Mouse (Mus musculus): ENCODE measurements around the gene Cdc20b. TPM values are rescaled to one million over a fixed set of nuclear protein-coding genes. Genes with fewer than 3 reads are reported as not detected.
"Not testable (repeated sequence)": the region's sequence is repeated elsewhere in the genome, so short reads cannot be mapped to it uniquely, and the experiment has no call there.

Cdc20b gene
- polyA plus RNA-seq, 1 experiment from 2014 or later: not detected

- no peaks in the 10 kb centered on the region for H3K36me3 ChIP-seq
- H3K27ac ChIP-seq (replicated peaks): no peak overlapping the region
- no peaks in the 10 kb centered on the region for H3K9me3 ChIP-seq (replicated peaks)
- no peak overlapping the region for H3K4me3 ChIP-seq (replicated peaks)
- H3K9ac ChIP-seq (replicated peaks): no peak overlapping the region
- H3K27me3 ChIP-seq (replicated peaks): peaks cover 91% of the 10 kb centered on the region
- H3K4me1 ChIP-seq: peaks cover 24% of the 10 kb centered on the region
- H3K4me2 ChIP-seq: no peak overlapping the region
- WGBS: 75% methylated on average over 6 of the region's 6 CpGs
- no peak for ATAC-seq (ENCODE audit: low FRiP score)
Observed at GRCm38 (mm10) chr13:112997369-112997768, 37.5 kb upstream of the Cdc20b start.

- Histone ChIP-seq H3K27ac (replicated peaks) (peak overlapping the region; percentile 28; the same call in 1 of the 2 replicates), H3K9me3 (replicated peaks) (no peaks in the 10 kb centered on the region), H3K4me3 (replicated peaks) (peak overlapping the region; percentile 49), H3K27me3 (replicated peaks) (peaks cover 82% of the 10 kb centered on the region), H3K9ac (replicated peaks) (peak overlapping the region; percentile 51), H3K36me3 (no peaks in the 10 kb centered on the region), H3K4me1 (peaks cover 19% of the 10 kb centered on the region), H3K4me2 (peak overlapping the region; percentile 97)
- under 1% methylated on average over 46 of the region's 46 CpGs for WGBS
- peak; percentile 75 for ATAC-seq (ENCODE audit: low FRiP score)
Observed at GRCm38 (mm10) chr13:112998427-112999201, 36.3 kb upstream of the Cdc20b start.

GRCm38 (mm10) chr13:113000090-113000489, 34.8 kb upstream of the Cdc20b start:
- Histone ChIP-seq H3K4me1 (peaks cover 9% of the 10 kb centered on the region), H3K27ac (replicated peaks) (no peak overlapping the region), H3K9ac (replicated peaks) (no peak overlapping the region), H3K36me3 (no peaks in the 10 kb centered on the region), H3K27me3 (replicated peaks) (peaks cover 68% of the 10 kb centered on the region), H3K9me3 (replicated peaks) (no peaks in the 10 kb centered on the region), H3K4me3 (replicated peaks) (no peak overlapping the region), H3K4me2 (no peak overlapping the region)
- WGBS: 77% methylated on average over 3 of the region's 3 CpGs
- no peak for ATAC-seq (ENCODE audit: low FRiP score)

GRCm38 (mm10) chr13:113000576-113001318, 34.2 kb upstream of the Cdc20b start:
- ATAC-seq (ENCODE audit: low FRiP score): no peak
- no peaks in the 10 kb centered on the region for H3K36me3 ChIP-seq
- H3K4me2 ChIP-seq: no peak overlapping the region
- WGBS: 75% methylated on average over 9 of the region's 9 CpGs
- no peaks in the 10 kb centered on the region for H3K9me3 ChIP-seq (replicated peaks)
- no peak overlapping the region for H3K4me3 ChIP-seq (replicated peaks)
- H3K27ac ChIP-seq (replicated peaks): no peak overlapping the region
- peaks cover 9% of the 10 kb centered on the region for H3K4me1 ChIP-seq
- peaks cover 61% of the 10 kb centered on the region for H3K27me3 ChIP-seq (replicated peaks)
- no peak overlapping the region for H3K9ac ChIP-seq (replicated peaks)

- H3K4me1 ChIP-seq: no peaks in the 10 kb centered on the region
- H3K36me3 ChIP-seq: no peaks in the 10 kb centered on the region
- WGBS: 84% methylated on average over 6 of the region's 6 CpGs
- H3K27ac ChIP-seq (replicated peaks): no peak overlapping the region
- H3K27me3 ChIP-seq (replicated peaks): no peaks in the 10 kb centered on the region
- H3K9me3 ChIP-seq (replicated peaks): no peaks in the 10 kb centered on the region
- no peak overlapping the region for H3K4me2 ChIP-seq
- ATAC-seq (ENCODE audit: low FRiP score): no peak
- H3K4me3 ChIP-seq (replicated peaks): no peak overlapping the region
- no peak overlapping the region for H3K9ac ChIP-seq (replicated peaks)
Observed at GRCm38 (mm10) chr13:113012683-113013082, 22.2 kb upstream of the Cdc20b start.

GRCm38 (mm10) chr13:113013174-113013953, 21.5 kb upstream of the Cdc20b start:
- H3K36me3 ChIP-seq; H3K27me3 ChIP-seq (replicated peaks); H3K4me1 ChIP-seq; H3K27ac ChIP-seq (replicated peaks); H3K4me2 ChIP-seq; H3K4me3 ChIP-seq (replicated peaks); H3K9ac ChIP-seq (replicated peaks); ATAC-seq (ENCODE audit: low FRiP score); H3K9me3 ChIP-seq (replicated peaks): not testable (repeated sequence)
- WGBS: 60% methylated on average over 20 of the region's 20 CpGs

- ATAC-seq (ENCODE audit: low FRiP score): no peak
- Histone ChIP-seq H3K4me1 (no peaks in the 10 kb centered on the region), H3K27me3 (replicated peaks) (no peaks in the 10 kb centered on the region; the same call in 1 of the 2 replicates), H3K4me2 (no peak overlapping the region), H3K27ac (replicated peaks) (no peak overlapping the region), H3K4me3 (replicated peaks) (no peak overlapping the region), H3K36me3 (no peaks in the 10 kb centered on the region), H3K9ac (replicated peaks) (no peak overlapping the region), H3K9me3 (replicated peaks) (no peaks in the 10 kb centered on the region)
- WGBS: 90% methylated on average over 2 of the region's 2 CpGs
Observed at GRCm38 (mm10) chr13:113021521-113021920, 13.4 kb upstream of the Cdc20b start.

- H3K4me1 ChIP-seq: no peaks in the 10 kb centered on the region
- H3K4me3 ChIP-seq (replicated peaks): no peak overlapping the region
- no peaks in the 10 kb centered on the region for H3K9me3 ChIP-seq (replicated peaks)
- no peak for ATAC-seq (ENCODE audit: low FRiP score)
- no peak overlapping the region for H3K27ac ChIP-seq (replicated peaks)
- no peaks in the 10 kb centered on the region; the same call in 1 of the 2 replicates for H3K27me3 ChIP-seq (replicated peaks)
- H3K4me2 ChIP-seq: no peak overlapping the region
- WGBS: 78% methylated on average over 8 of the region's 8 CpGs
- H3K9ac ChIP-seq (replicated peaks): no peak overlapping the region
- no peaks in the 10 kb centered on the region for H3K36me3 ChIP-seq
Observed at GRCm38 (mm10) chr13:113022467-113022866, 12.4 kb upstream of the Cdc20b start.

GRCm38 (mm10) chr13:113023274-113024143, 11.4 kb upstream of the Cdc20b start:
- H3K9ac ChIP-seq (replicated peaks): no peak overlapping the region
- H3K9me3 ChIP-seq (replicated peaks): no peaks in the 10 kb centered on the region
- ATAC-seq (ENCODE audit: low FRiP score): no peak
- H3K4me3 ChIP-seq (replicated peaks): no peak overlapping the region
- WGBS: 85% methylated on average over 17 of the region's 17 CpGs
- H3K4me2 ChIP-seq: no peak overlapping the region
- H3K27me3 ChIP-seq (replicated peaks): peaks cover 4% of the 10 kb centered on the region
- no peaks in the 10 kb centered on the region for H3K36me3 ChIP-seq
- no peaks in the 10 kb centered on the region for H3K4me1 ChIP-seq
- no peak overlapping the region for H3K27ac ChIP-seq (replicated peaks)

GRCm38 (mm10) chr13:113031351-113031750, 3.6 kb upstream of the Cdc20b start:
- H3K9me3 ChIP-seq (replicated peaks): no peaks in the 10 kb centered on the region
- ATAC-seq (ENCODE audit: low FRiP score): peak; percentile 4; the same call in 1 of the 2 replicates
- H3K27ac ChIP-seq (replicated peaks): peak overlapping the region; percentile 82; the same call in 1 of the 2 replicates
- peak overlapping the region; percentile 65 for H3K4me3 ChIP-seq (replicated peaks)
- peaks cover 31% of the 10 kb centered on the region for H3K4me1 ChIP-seq
- under 1% methylated on average over 7 of the region's 7 CpGs for WGBS
- H3K4me2 ChIP-seq: peak overlapping the region; percentile 96
- H3K27me3 ChIP-seq (replicated peaks): peaks cover 46% of the 10 kb centered on the region
- no peaks in the 10 kb centered on the region for H3K36me3 ChIP-seq
- peak overlapping the region; percentile 63; the same call in 1 of the 2 replicates for H3K9ac ChIP-seq (replicated peaks)
